Mouse (Mus musculus) neural tube, embryonic 15.5 days (tissue): ENCODE data around the gene Gps1. TPM values are rescaled to one million over a fixed set of nuclear protein-coding genes. Genes with fewer than 3 reads are reported as not detected.
A peak's percentile ranks its signal among the peaks of the same experiment; 100 is the strongest.
"Not testable (repeated sequence)": the region's sequence is repeated elsewhere in the genome, so short reads cannot be mapped to it uniquely, and the experiment has no call there.

Experiments used
- ATAC-seq: fragments of 200-750 bp; cut with Nextera tagmentation; 2 replicates; pipeline ENCODE4 v1.8.0; 2017; ENCODE audit warnings: mild to moderate bottlenecking, moderate TSS enrichment, moderate library complexity; ENCODE audit not compliant: low FRiP score
- H3K27ac ChIP-seq: fragments of 300-500 bp; sonication (generic); replicated peaks from 2 replicates; pipeline ENCODE4 v1.5.1; 2015; ENCODE audit warnings: mild to moderate bottlenecking, inconsistent platforms
- H3K27me3 ChIP-seq: fragments of 300-500 bp; sonication (generic); replicated peaks from 2 replicates; pipeline ENCODE4 v1.6.1; 2015; ENCODE audit warnings: inconsistent platforms
- H3K36me3 ChIP-seq: fragments of 300-500 bp; sonication (generic); 2 replicates; pipeline ENCODE4 v1.6.1; 2015; ENCODE audit warnings: inconsistent platforms
- H3K4me1 ChIP-seq: fragments of 300-500 bp; sonication (generic); 2 replicates; pipeline ENCODE4 v1.6.1; 2015; ENCODE audit warnings: inconsistent platforms
- H3K4me2 ChIP-seq: fragments of 300-500 bp; sonication (generic); 2 replicates; pipeline ENCODE4 v1.6.1; 2015; ENCODE audit warnings: inconsistent platforms, mild to moderate bottlenecking, moderate library complexity
- H3K4me3 ChIP-seq: fragments of 300-500 bp; sonication (generic); replicated peaks from 2 replicates; pipeline ENCODE4 v1.5.1; 2015; ENCODE audit warnings: mild to moderate bottlenecking, inconsistent platforms
- H3K9ac ChIP-seq: fragments of 300-500 bp; sonication (generic); replicated peaks from 2 replicates; pipeline ENCODE4 v1.6.1; 2015; ENCODE audit warnings: mild to moderate bottlenecking, inconsistent platforms
- H3K9me3 ChIP-seq: fragments of 300-500 bp; sonication (generic); replicated peaks from 2 replicates; pipeline ENCODE4 v1.6.1; 2016; ENCODE audit warnings: inconsistent platforms
- WGBS: fragments of 180-500 bp; shearing (Covaris S2); methylation state at CpG from one replicate; pipeline ENCODE4 v1.1.7; 2015; ENCODE audit warnings: mixed read lengths; 5-methylcytosine and 5-hydroxymethylcytosine counted together
- polyA plus RNA-seq: library from polyadenylated mRNA; unstranded; fragments of >200 nt; fragmentation: Nextera tagmentation; extraction: Ambion mirVana; gene quantifications from 2 replicates; pipeline ENCODE4 v1.2.1, GENCODE M21; 2015

Gps1 gene
- polyA plus RNA-seq, 1 experiment from 2014 or later, result 277 TPM

GRCm38 (mm10) chr11:120824787-120825288 lies 40.8 kb downstream of the Gps1 start:
- Histone ChIP-seq H3K4me1 (peaks cover 45% of the 10 kb centered on the region), H3K36me3 (peaks cover 16% of the 10 kb centered on the region), H3K9me3 (no peaks in the 10 kb centered on the region), H3K27me3 (no peaks in the 10 kb centered on the region), H3K27ac (peak overlapping the region; percentile 100), H3K4me2 (peak overlapping the region; percentile 78), H3K4me3 (peak overlapping the region; percentile 82), H3K9ac (peak overlapping the region; percentile 92)
- 0% methylated on average over 21 of the region's 21 CpGs for WGBS
- ATAC-seq, result no peak

- Histone ChIP-seq H3K27ac (peak overlapping the region; percentile 100), H3K36me3 (peaks cover 10% of the 10 kb centered on the region), H3K9me3 (no peaks in the 10 kb centered on the region), H3K4me2 (peak overlapping the region; percentile 78), H3K9ac (peak overlapping the region; percentile 92), H3K27me3 (no peaks in the 10 kb centered on the region), H3K4me3 (peak overlapping the region; percentile 82), H3K4me1 (peaks cover 42% of the 10 kb centered on the region)
- WGBS, result 49% methylated on average over 4 of the region's 4 CpGs
- ATAC-seq, result no peak
Measured at GRCm38 (mm10) chr11:120825289-120825863, 41.3 kb downstream of the Gps1 start.

GRCm38 (mm10) chr11:120826016-120826953 lies 42.2 kb downstream of the Gps1 start:
- H3K4me2 ChIP-seq, result no peak overlapping the region
- 83% methylated on average over 8 of the region's 8 CpGs for WGBS

GRCm38 (mm10) chr11:120828416-120828815 lies 44.3 kb downstream of the Gps1 start:
- no peak overlapping the region for H3K9ac ChIP-seq
- H3K27me3 ChIP-seq, result no peaks in the 10 kb centered on the region
- whole genome bisulfite sequencing, result 82% methylated on average over 4 of the region's 4 CpGs
- no peak overlapping the region for H3K4me3 ChIP-seq
- H3K27ac ChIP-seq, result no peak overlapping the region
- no peaks in the 10 kb centered on the region for H3K9me3 ChIP-seq
- no peak for ATAC-seq
- H3K4me1 ChIP-seq, result peaks cover 15% of the 10 kb centered on the region
- H3K4me2 ChIP-seq, result no peak overlapping the region
- H3K36me3 ChIP-seq, result no peaks in the 10 kb centered on the region; the same call in 1 of the 2 replicates

More at GRCm38 (mm10) chr11:120826016-120826953, 42.2 kb downstream of the Gps1 start:
- Histone ChIP-seq H3K9me3 (no peaks in the 10 kb centered on the region), H3K36me3 (peaks cover 1% of the 10 kb centered on the region), H3K27me3 (no peaks in the 10 kb centered on the region), H3K4me3 (no peak overlapping the region), H3K9ac (peak overlapping the region; percentile 24; the same call in 1 of the 2 replicates), H3K27ac (peak overlapping the region; percentile 100), H3K4me1 (peaks cover 33% of the 10 kb centered on the region)
- ATAC-seq, result no peak

- WGBS, result 89% methylated on average over 10 of the region's 10 CpGs
- Histone ChIP-seq H3K36me3 (no peaks in the 10 kb centered on the region; the same call in 1 of the 2 replicates), H3K27me3 (no peaks in the 10 kb centered on the region), H3K4me2 (no peak overlapping the region), H3K9me3 (no peaks in the 10 kb centered on the region), H3K27ac (no peak overlapping the region), H3K4me3 (no peak overlapping the region), H3K4me1 (peaks cover 25% of the 10 kb centered on the region), H3K9ac (no peak overlapping the region)
- no peak for ATAC-seq
Measured at GRCm38 (mm10) chr11:120829757-120830532, 45.9 kb downstream of the Gps1 start.

GRCm38 (mm10) chr11:120830686-120831085 lies 46.6 kb downstream of the Gps1 start:
- Histone ChIP-seq H3K9ac (no peak overlapping the region), H3K36me3 (no peaks in the 10 kb centered on the region; the same call in 1 of the 2 replicates), H3K27ac (no peak overlapping the region), H3K4me1 (peaks cover 18% of the 10 kb centered on the region), H3K4me2 (no peak overlapping the region), H3K4me3 (no peak overlapping the region), H3K9me3 (no peaks in the 10 kb centered on the region), H3K27me3 (no peaks in the 10 kb centered on the region)
- WGBS, result 87% methylated on average over 12 of the region's 12 CpGs
- ATAC-seq, result no peak

- Histone ChIP-seq H3K36me3 (no peaks in the 10 kb centered on the region), H3K4me2 (no peak overlapping the region), H3K9me3 (no peaks in the 10 kb centered on the region), H3K4me3 (no peak overlapping the region), H3K4me1 (peaks cover 11% of the 10 kb centered on the region), H3K9ac (no peak overlapping the region), H3K27ac (no peak overlapping the region), H3K27me3 (no peaks in the 10 kb centered on the region)
- WGBS, result 94% methylated on average over 3 of the region's 3 CpGs
- ATAC-seq, result no peak
Measured at GRCm38 (mm10) chr11:120831659-120832440, 47.8 kb downstream of the Gps1 start.

- Histone ChIP-seq H3K27ac (peak overlapping the region; percentile 69; the same call in 1 of the 2 replicates), H3K4me1 (peaks cover 11% of the 10 kb centered on the region)
- not testable (repeated sequence) for ATAC-seq, H3K9me3 ChIP-seq, H3K9ac ChIP-seq, H3K36me3 ChIP-seq, H3K4me2 ChIP-seq, H3K27me3 ChIP-seq, H3K4me3 ChIP-seq
- WGBS, result 88% methylated on average over 5 of the region's 5 CpGs
Measured at GRCm38 (mm10) chr11:120832962-120833361, 48.9 kb downstream of the Gps1 start.

GRCm38 (mm10) chr11:120833555-120834280 lies 49.6 kb downstream of the Gps1 start:
- no peak overlapping the region for H3K4me3 ChIP-seq
- H3K9me3 ChIP-seq, result no peaks in the 10 kb centered on the region
- H3K9ac ChIP-seq, result no peak overlapping the region
- no peaks in the 10 kb centered on the region for H3K36me3 ChIP-seq
- ATAC-seq, result peak; percentile 82
- H3K27ac ChIP-seq, result peak overlapping the region; percentile 69
- no peaks in the 10 kb centered on the region for H3K27me3 ChIP-seq
- H3K4me2 ChIP-seq, result no peak overlapping the region; the same call in 1 of the 2 replicates
- WGBS, result 38% methylated on average over 8 of the region's 8 CpGs
- H3K4me1 ChIP-seq, result peaks cover 11% of the 10 kb centered on the region
